Mouse (Mus musculus) limb, embryonic 14.5 days (tissue): Measurements from ENCODE around the gene Slc4a1. TPM values are rescaled to one million over a fixed set of nuclear protein-coding genes. Genes with fewer than 3 reads are reported as not detected.
"Not testable (repeated sequence)": the region's sequence is repeated elsewhere in the genome, so short reads cannot be mapped to it uniquely, and the experiment has no call there.

Source experiments
- ATAC-seq: fragments of 200-750 bp; cut with Nextera tagmentation; 2 replicates; pipeline ENCODE4 v1.8.0; 2017; ENCODE audit warnings: low read depth, moderate number of reproducible peaks, moderate TSS enrichment; ENCODE audit not compliant: low FRiP score
- DNase-seq: peaks from one replicate; pipeline ENCODE4 v3.0.0-alpha.2; 2015; ENCODE audit warnings: low spot score
- H3K27ac ChIP-seq: fragments of 300-500 bp; sonication (generic); replicated peaks from 2 replicates; pipeline ENCODE4 v1.5.1; 2014; ENCODE audit warnings: low read depth, mild to moderate bottlenecking, low read length, moderate library complexity, mixed read lengths
- H3K27me3 ChIP-seq: fragments of 300-500 bp; sonication (generic); 2 replicates; pipeline ENCODE4 v1.6.1; 2014; ENCODE audit warnings: low read length, mixed read lengths; ENCODE audit not compliant: control insufficient read depth, insufficient read depth
- H3K36me3 ChIP-seq: fragments of 300-500 bp; sonication (generic); 2 replicates; pipeline ENCODE4 v1.6.1; 2014; ENCODE audit warnings: mild to moderate bottlenecking, low read length, moderate library complexity, mixed read lengths; ENCODE audit not compliant: control insufficient read depth, insufficient read depth
- H3K4me1 ChIP-seq: fragments of 300-500 bp; sonication (generic); 2 replicates; pipeline ENCODE4 v1.6.1; 2014; ENCODE audit warnings: antibody characterized with exemption, low read length, mixed read lengths; ENCODE audit not compliant: control insufficient read depth, insufficient read depth
- H3K4me2 ChIP-seq: fragments of 300-500 bp; sonication (generic); replicated peaks from 2 replicates; pipeline ENCODE4 v1.6.1; 2014; ENCODE audit warnings: low read depth, mild to moderate bottlenecking, low read length, moderate library complexity; ENCODE audit not compliant: severe bottlenecking
- H3K4me3 ChIP-seq: fragments of 300-500 bp; sonication (generic); replicated peaks from 2 replicates; pipeline ENCODE4 v1.5.1; 2014; ENCODE audit warnings: low read length
- H3K9ac ChIP-seq: fragments of 300-500 bp; sonication (generic); 2 replicates; pipeline ENCODE4 v1.6.1; 2014; ENCODE audit warnings: mild to moderate bottlenecking, low read depth, low read length, moderate library complexity; ENCODE audit not compliant: severe bottlenecking
- H3K9me3 ChIP-seq: fragments of 300-500 bp; sonication (generic); 2 replicates; pipeline ENCODE4 v1.6.1; 2016; ENCODE audit warnings: low read length; ENCODE audit not compliant: control insufficient read depth
- POLR2A ChIP-seq: fragments of 200-500 bp; IDR thresholded peaks from 2 replicates; pipeline ENCODE4 v1.8.0; 2012; ENCODE audit warnings: inconsistent platforms, mild to moderate bottlenecking, moderate library complexity, borderline replicate concordance; ENCODE audit not compliant: insufficient read depth, insufficient read length; ENCODE audit errors: extremely low read depth
- WGBS: fragments of 180-500 bp; shearing (Covaris S2); extraction: QIAGEN DNeasy Blood & Tissue Kit; methylation state at CpG from one replicate; pipeline ENCODE4 v1.1.7; 2014; 5-methylcytosine and 5-hydroxymethylcytosine counted together
- polyA plus RNA-seq, 2 experiments: library from polyadenylated mRNA; depleted of rRNA in 1 of 2; stranded (reverse) in 1 of 2; unstranded in 1 of 2; fragments of >200 nt; fragmentation: Nextera tagmentation in 1 of 2; extraction: Ambion mirVana in 1 of 2; gene quantifications; 2 replicates each; pipeline versions ENCODE4 v1.2.1 to v1.2.3; 2012 to 2014

The Slc4a1 gene
- polyA plus RNA-seq, 2 experiments, result 3.5 to 6.6 TPM

DNA sequence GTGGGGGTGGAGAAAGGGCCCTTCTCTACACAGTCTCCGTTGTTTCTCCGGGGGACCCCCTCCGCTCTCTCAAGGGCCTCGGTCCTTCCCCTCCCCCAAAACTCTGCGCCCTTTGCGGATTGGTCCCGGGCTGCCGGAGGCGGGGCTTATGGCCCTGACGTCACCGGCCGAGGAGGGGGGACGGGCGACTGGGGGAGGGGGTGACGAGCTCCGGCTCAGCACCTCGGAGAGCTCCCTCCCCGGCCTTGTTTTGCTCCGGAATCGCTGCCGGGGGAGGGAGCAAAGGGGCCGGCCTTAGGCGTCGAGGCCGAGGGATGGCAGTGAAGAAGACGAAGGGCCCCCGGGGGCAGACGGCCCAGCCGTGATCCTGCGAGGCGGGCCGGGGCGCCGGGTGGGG lies 27.2 kb upstream of the Slc4a1 start, which contains the start of gene Rundc3a:
Gene Rundc3a (plus strand): TSS at position 166 of the 397 bp plus-strand sequence.
- Histone ChIP-seq H3K9me3 (no peaks in the 10 kb centered on the region), H3K4me2 (peak within 1 kb of the TSS; percentile 94), H3K4me1 (peaks cover 7% of the 10 kb centered on the region), H3K36me3 (no peaks in the 10 kb centered on the region), H3K27me3 (peaks cover 5% of the 10 kb centered on the region; the same call in 1 of the 2 replicates), H3K4me3 (peak within 1 kb of the TSS; percentile 35), H3K9ac (no peak within 1 kb of the TSS), H3K27ac (no peak within 1 kb of the TSS)
- ATAC-seq (peak; percentile 87), DNase-seq (peak; percentile 83)
- TF ChIP-seq POLR2A, result no peak
- WGBS, result under 1% methylated on average over 20 of the region's 34 CpGs

- peak overlapping the region; percentile 94 for H3K4me2 ChIP-seq
- DNase-seq, result no peak
- H3K4me1 ChIP-seq, result peaks cover 7% of the 10 kb centered on the region
- no peak for TF ChIP-seq POLR2A
- 18% methylated on average over 15 of the region's 15 CpGs for WGBS
- H3K36me3 ChIP-seq, result no peaks in the 10 kb centered on the region
- H3K9me3 ChIP-seq, result no peaks in the 10 kb centered on the region
- H3K9ac ChIP-seq, result no peak overlapping the region
- peak overlapping the region; percentile 35 for H3K4me3 ChIP-seq
- no peak overlapping the region for H3K27ac ChIP-seq
- H3K27me3 ChIP-seq, result no peaks in the 10 kb centered on the region
- no peak for ATAC-seq
Observed at GRCm38 (mm10) chr11:102392441-102393237, 26.6 kb upstream of the Slc4a1 start.

DNA sequence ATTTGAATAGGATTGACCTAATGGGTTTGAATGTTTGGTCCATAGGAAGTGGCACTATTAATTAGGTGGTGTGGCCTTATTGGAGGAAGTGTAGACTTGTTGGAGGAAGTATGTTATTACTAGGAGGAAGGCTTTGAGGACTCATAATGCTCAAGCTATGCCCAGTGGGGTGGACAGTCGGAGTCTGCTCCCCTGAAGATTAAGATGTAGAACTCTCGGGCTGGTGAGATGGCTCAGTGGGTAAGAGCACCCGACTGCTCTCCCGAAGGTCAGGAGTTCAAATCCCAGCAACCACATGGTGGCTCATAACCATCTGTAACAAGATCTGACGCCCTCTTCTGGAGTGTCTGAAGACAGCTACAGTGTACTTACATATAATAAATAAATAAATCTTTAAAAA lies 23.4 kb upstream of the Slc4a1 start:
- 87% methylated on average over 4 of the region's 5 CpGs for WGBS
- not testable (repeated sequence) for H3K4me3 ChIP-seq, ATAC-seq, H3K9ac ChIP-seq, H3K4me1 ChIP-seq, DNase-seq, H3K27me3 ChIP-seq, H3K36me3 ChIP-seq, H3K27ac ChIP-seq, H3K9me3 ChIP-seq, H3K4me2 ChIP-seq

DNA sequence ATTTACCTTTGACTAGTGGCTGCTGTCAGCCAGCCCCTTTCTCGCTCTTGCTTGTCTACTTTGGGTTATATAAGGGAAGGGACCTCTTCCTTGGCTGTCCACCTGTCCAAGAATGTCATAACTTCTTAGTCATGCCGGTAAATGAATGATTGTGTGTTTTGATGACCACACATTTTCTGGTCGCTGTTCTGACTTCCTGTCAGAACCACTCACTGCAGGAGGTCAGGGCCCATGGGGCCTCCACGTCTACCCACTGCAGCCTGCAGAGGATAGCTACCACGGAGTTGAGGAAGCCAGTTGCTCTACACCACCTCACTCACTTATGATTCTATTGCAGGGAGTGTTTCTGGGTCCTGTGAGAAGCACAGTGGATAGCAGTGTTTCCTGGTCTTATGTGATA lies 20.1 kb upstream of the Slc4a1 start:
- Histone ChIP-seq H3K9me3 (no peaks in the 10 kb centered on the region), H3K4me2 (no peak overlapping the region), H3K9ac (no peak overlapping the region), H3K27me3 (no peaks in the 10 kb centered on the region), H3K4me1 (no peaks in the 10 kb centered on the region), H3K36me3 (no peaks in the 10 kb centered on the region), H3K27ac (no peak overlapping the region), H3K4me3 (no peak overlapping the region)
- 55% methylated on average over 5 of the region's 5 CpGs for WGBS
- no peak for DNase-seq
- TF ChIP-seq POLR2A, result no peak
- no peak for ATAC-seq

DNA sequence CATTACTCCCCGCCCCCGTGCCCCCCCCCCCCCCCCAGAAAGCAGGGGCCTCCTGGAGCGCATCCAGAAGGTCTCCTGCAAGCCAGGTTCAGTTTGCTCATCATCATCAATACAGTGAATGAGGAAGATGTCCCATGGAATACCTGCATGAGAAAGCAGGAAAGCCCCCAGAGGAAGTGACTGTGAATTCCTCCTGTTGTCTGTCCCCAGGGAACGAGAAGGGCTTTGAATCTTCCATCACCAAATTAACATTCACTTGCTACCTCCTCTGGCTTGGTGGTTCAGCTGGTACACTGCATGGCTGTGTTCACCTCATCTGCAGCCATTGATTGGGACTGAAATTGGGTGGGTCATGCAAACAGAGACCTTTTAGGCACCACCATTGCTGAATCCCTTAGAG lies 19.1 kb upstream of the Slc4a1 start:
- 40% methylated on average over 4 of the region's 4 CpGs for WGBS
- H3K4me2 ChIP-seq, result no peak overlapping the region

More for the DNA sequence above, 19.1 kb upstream of the Slc4a1 start:
- TF ChIP-seq POLR2A, result no peak
- H3K36me3 ChIP-seq, result no peaks in the 10 kb centered on the region
- H3K4me3 ChIP-seq, result no peak overlapping the region
- H3K4me1 ChIP-seq, result no peaks in the 10 kb centered on the region
- no peak for ATAC-seq
- no peaks in the 10 kb centered on the region for H3K9me3 ChIP-seq
- H3K27me3 ChIP-seq, result no peaks in the 10 kb centered on the region
- no peak overlapping the region for H3K27ac ChIP-seq
- no peak for DNase-seq
- no peak overlapping the region for H3K9ac ChIP-seq
